Mouse (Mus musculus): Measurements from ENCODE around the gene Pacs2.

Gene Pacs2

GRCm38 (mm10) chr12:113013021-113013491 is 1.3 kb upstream of the Pacs2 start:
- no peak for DNase-seq

DNA sequence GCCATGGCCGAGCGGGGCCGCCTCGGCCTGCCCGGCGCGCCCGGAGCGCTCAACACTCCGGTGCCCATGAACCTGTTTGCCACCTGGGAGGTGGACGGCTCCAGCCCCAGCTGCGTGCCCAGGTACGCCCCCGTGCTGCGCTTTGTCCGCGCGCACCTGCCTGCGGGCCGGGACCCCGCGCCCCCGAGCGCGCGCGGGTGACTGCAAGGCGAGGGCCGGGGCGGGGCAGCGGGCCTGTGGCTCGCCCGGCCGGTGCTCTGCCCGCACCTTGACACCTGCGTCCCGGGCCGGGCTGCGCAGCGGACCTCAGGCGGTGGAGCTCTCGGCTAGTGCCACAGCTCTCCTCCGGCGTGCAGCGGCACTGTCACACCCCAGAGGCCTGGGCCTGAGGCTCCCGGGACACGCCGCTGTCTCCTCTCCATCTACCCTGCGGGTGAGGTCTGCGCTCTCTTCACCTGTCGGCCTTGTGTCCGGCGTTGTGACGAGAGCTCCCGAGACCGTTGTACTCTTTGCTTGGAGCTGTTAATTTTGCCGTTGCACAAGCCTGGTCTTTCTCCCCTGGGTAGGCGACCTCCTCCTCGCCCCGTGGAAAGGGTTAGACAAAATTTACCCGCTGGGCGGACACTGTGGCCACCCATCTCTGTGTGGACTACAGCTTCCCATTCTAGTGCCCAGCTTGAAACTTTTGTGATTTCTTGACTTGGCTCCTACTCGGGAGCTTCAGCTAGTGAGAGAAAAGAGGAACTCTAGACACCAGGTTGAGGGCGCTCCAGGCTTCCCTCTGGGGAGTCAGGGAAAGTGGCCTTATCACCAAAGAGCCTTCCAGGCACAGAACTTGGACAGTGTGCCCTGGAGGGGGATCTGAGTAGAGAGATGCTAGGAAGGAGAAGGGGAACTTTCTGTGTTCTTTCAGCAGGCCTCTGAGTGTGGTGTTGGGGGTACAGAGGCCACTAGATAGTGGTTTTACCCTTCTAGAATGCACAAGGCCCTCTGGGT is 551 bp downstream of the Pacs2 start:
- peak; percentile 70 for DNase-seq

GRCm38 (mm10) chr12:113015956-113016355 is 1.6 kb downstream of the Pacs2 start:
- DNase-seq = no peak

- no peak for DNase-seq
These were observed 2.7 kb downstream of the Pacs2 start for GRCm38 (mm10) chr12:113016976-113017375.

GRCm38 (mm10) chr12:113017429-113017984 is 3.2 kb downstream of the Pacs2 start:
- peak; percentile 48 for DNase-seq

DNA sequence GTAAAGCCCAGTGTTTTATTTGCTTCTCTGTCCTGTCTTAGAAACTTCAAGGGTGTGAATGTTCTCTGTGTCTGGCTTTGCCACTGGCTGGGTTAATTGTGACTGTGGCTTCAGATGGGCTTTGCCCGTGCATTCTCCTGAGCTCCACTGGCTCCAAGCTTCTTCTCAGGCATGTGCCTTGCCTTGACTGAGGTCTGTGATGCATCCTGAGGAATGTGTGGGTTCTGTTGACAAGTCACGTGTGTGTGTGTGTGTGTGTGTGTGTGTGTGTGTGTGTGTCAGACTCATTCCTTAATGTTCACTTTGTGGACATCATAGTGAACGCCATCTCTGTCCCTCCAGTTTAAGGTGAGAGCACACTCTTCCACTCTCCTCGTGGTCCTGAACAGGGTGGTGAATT is 4.5 kb downstream of the Pacs2 start:
- no peak for DNase-seq

GRCm38 (mm10) chr12:113021488-113021887 is 7.2 kb downstream of the Pacs2 start:
- DNase-seq = no peak

- no peak for DNase-seq
These were observed 8.8 kb downstream of the Pacs2 start for GRCm38 (mm10) chr12:113023082-113023481.

DNA sequence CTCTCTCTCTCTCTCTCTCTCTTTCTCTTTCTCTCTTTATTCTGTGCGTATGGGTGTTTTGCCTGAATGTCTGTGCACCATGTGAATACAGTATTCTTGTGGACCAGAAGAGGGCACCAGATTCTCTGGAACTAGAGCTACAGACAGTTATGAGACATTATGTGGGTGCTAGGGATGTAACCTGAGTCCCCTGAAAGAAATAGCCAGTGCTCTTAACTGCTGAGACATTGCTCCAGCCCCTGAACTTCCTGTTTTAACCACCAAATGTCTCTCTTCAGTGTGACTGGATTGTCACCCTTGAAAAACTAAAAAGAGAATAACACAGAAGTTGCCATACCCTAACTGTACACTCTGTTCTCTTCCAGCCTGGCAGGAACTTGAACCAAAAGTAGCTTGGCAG is 12.2 kb downstream of the Pacs2 start:
- DNase-seq = no peak

DNA sequence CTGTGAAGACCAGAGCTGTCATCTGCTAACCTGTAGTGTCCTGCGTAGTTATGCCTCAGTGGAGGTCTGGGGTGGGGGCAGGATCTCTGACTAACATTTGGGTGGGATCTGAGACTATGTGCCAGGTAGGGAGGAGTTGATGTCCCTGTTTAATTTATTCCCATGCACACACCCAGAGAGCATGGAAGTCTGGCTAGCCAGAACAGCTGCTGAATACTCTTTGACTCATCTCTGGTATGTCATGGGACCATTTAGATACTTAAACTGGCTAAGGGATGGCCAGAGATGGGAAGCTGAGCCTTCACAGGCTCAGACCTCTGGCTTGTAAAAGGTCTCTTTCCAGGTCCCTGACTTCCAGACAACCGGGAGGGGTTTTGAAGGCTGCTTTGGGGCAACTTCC is 13.2 kb downstream of the Pacs2 start:
- DNase-seq = no peak

DNA sequence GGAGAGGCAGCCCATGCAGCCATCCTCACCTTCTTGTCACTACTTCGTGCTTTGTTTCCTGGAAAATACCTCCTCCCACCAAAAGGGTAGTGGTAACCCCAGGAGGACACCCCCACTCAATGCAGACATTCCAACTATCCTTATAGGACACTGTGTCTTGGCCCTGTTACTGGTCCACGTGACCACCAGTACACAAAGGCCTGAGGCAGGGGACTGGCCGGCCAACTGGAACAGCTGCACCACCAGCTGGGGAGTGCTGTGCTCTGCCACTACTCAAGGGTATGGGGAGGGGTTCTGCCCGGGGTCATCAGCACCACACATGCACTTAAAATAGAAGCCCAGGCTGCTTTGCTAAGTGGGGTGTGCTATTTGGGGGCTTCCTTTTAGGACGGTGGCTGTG is 13.8 kb downstream of the Pacs2 start:
- no peak for DNase-seq

DNA sequence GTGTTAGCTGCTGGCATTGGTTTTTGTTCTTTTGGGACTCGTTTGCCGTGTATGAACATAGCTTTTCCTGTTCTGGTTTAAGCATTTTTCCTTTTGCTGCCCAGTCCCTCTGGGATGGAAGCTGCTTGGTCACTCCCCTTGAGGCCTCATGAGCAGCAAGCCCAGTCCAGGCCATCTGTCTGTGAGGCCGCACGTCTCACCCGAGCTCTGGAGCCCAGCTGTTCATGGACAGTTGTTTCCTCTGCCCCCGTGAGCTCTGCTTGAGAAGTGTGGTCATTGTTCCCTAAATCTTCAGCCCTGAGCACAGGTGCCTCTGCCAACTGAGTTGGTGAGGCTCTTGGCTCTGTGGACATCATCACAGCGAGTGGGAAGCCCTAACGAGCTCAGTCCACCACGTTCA is 14.6 kb downstream of the Pacs2 start:
- no peak for DNase-seq

DNA sequence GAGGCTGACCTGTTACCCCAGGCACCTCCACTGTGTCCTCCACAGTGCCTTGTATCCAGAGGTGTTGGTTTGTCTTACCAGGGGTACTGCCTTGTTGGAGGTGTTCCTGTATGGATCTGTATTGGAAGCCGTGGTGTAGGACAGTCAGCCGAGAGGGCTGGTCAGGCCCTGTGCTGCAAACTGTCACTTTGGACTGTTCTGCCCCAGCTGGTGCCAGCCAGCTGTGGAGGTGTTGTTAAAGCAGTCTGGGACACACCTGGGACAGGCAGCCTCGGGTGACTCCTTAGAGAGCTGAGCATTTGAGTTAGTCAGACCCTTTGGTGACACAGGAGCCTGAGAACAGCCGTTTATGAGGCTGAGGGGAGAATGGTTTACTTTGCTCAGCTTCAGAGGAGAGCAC is 15.7 kb downstream of the Pacs2 start:
- no peak for DNase-seq

- DNase-seq = no peak
These were observed 16.7 kb downstream of the Pacs2 start for GRCm38 (mm10) chr12:113030993-113031392.

DNA sequence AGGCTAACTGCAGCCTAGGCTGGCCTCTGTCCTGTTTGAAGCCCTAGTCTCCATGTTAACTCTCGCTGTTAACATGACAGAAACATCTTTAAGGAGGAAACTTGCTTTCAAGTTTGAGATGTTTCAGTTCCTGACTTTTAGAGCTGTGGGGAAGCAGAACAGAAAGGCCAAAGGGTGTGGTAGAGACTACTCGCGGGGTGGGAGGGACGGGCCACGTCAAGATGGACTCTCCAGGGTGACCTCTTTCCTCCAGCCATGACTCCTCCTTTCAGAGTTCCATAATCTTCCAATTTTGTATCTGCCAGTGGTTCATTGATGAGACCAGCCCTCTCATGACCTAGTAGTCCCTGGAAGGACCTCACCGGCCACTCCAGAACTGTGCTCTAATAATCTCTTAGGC is 17.1 kb downstream of the Pacs2 start:
- no peak for DNase-seq

DNA sequence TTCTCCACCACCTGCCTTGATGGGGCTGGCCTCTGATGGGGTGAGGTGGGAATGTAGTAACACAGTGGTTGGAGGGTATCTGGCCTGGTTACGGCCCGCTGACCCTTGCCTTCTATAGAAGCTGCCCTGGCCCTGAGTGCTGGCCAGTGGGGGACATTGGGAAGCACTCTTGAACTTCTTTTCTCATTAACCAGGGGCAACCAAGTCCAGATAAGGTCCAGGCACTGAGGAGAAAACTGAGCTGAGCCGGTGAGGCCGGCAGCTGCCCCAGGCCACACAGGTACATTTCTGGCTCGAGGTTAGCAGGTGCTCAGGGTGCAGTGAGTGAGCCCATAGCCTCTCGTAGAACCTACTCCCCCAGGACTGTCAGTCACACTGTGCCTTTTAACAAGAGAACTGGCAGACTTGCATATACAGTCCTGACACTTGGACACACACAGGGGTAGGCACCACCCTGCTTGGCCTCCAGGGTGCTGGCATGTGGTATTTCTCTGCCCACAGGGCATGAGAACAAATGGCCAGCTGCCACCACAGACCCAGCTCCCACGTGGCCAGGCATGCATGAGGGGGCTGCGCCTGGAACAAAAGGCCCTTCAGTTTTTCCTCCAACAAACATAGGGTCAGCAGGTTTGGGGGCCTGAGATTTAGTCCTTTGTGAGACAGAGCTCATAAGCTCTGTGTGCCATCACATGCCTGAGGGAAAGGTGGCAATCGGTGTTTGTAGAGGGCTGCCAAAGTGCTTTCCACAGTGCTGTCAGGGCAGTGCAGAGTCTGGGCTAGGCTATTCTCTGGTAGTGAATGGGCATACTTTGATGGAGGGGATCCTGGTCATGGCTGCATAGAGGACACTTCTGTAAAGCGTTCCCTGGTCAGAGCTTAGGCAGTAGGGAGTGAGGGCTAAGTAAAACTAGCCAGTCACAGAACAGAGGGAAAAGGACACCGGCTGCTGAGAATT is 18.3 kb downstream of the Pacs2 start:
- peak; percentile 79 for DNase-seq

GRCm38 (mm10) chr12:113035093-113035492 is 20.8 kb downstream of the Pacs2 start:
- no peak for DNase-seq

DNA sequence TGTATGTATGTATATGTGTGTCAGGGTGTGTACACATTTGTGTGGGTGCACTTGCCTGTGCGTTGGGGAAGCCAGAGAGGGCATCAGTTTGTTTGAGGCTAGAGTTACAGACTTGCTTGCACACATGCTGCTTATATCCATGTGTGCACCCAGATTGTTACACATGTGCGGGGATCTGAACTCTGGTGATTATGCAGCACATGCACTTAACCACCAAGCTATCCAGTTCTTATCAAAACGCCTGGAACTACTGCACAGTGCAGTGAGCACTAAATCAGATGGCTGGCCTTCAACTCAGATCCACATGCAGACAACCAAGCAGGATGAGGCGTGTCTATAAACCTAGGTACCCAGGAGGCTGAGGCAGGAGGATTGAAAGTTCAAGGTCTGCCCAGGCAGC is 22.7 kb downstream of the Pacs2 start:
- DNase-seq = no peak

DNA sequence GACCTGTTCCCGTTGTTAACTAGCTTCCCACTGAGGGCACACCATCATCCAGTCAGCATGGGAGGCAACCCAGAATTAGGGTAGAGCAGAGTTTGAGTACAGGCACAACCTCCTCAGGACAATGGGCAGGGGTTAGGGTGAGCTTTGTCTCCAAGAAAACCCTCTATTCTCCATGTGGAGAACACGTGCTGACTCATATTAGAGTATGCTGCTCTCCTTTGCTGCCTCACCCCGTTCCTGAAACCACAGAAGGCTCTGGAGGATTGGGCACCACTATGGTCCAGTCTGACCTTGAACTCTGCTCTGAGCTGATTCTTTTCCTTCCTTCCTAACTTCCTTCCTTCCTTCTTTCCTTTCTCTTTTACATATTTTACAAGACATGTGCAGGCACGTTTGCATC is 24.1 kb downstream of the Pacs2 start:
- no peak for DNase-seq

- peak; percentile 40 for DNase-seq
These were observed 27.5 kb downstream of the Pacs2 start for GRCm38 (mm10) chr12:113041481-113042439.

DNA sequence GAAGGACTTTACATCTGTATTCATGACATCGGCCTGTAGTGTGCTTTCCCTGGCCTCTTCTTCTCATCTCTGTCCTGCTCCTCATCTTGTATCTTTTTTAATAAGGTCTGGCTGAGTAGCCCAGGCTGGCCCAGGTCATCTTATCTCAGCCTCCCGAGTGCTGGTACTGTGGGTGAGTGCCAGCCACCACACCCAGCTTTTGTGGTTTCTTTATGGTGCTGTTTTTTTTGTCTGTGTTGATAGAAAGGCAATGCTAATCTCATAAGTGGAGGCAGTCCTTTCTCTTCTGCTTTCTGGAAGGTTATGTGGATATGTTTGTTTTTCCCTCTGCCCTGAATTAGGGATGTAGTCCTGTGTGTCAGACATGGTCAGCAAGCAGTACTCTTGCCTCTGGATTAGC is 28.2 kb downstream of the Pacs2 start:
- no peak for DNase-seq
